Mouse (Mus musculus): ENCODE measurements around the gene Sat2.

- TF ChIP-seq CTCF (conservative IDR thresholded peaks at IDR 0.05; ENCODE audit: low read length) (no peak), NANOG (IDR thresholded peaks at IDR 0.05; ENCODE audit: borderline replicate concordance, low read length) (no peak)
Observed at GRCm38 (mm10) chr11:69657462-69657881, 35.6 kb downstream of the Sat2 start.

All from E14TG2a.4 (cell line).